Mouse (Mus musculus): ENCODE results near the gene Gm11938.

GRCm38 (mm10) chr11:99646444-99646843 lies 43.3 kb upstream of the Gm11938 start:
- TF ChIP-seq POLR2A (IDR thresholded peaks at IDR 0.05; ENCODE audit: borderline replicate concordance, extremely low read depth, insufficient read depth, insufficient read length, poor library complexity, severe bottlenecking) (no peak), CTCF (IDR thresholded peaks at IDR 0.05; ENCODE audit: borderline replicate concordance, extremely low read depth, insufficient read depth, insufficient read length) (no peak)

All from brain, embryonic 14.5 days (tissue).